Mouse (Mus musculus) embryonic fibroblast, embryonic 13.5 days (primary cell): ENCODE results near the gene Erc2.

Experiments
- CTCF ChIP-seq: IDR thresholded peaks from 2 replicates; pipeline ENCODE4 v1.5.1; 2011; ENCODE audit warnings: mild to moderate bottlenecking, control low read depth, low read length, moderate library complexity, borderline replicate concordance; ENCODE audit not compliant: insufficient read depth
- POLR2A ChIP-seq: IDR thresholded peaks from 2 replicates; pipeline ENCODE4 v1.6.1; 2011; ENCODE audit warnings: low read depth, mild to moderate bottlenecking, control low read depth, low read length, moderate library complexity

DNA sequence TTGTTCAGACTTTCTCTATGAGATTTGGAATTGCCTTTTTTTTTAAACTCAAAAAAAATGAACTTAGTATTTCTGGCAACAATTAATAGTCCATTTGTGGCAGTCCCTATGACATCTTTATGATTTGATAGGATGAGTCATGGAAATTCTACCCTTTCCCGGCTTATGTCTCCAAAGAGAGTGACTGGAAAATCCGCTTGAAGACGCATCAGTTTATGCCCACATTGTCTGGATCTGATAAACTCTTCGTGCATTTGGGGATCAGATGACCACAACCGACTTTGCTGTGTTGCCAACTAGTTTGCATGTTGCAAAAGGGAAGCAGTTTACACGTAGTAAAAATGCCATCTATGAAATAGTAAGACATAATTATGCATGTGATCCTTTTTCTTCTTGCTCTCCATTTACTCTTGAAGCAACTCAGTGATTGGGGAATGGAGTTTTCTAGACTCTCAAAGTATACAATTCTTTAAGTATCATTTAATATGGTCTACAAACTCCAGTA lies 215.4 kb downstream of the Erc2 start:
- TF ChIP-seq CTCF (no peak), POLR2A (no peak)
